Mouse (Mus musculus) kidney, adult 2 months (tissue): ENCODE results near the gene Polr3k. TPM values are rescaled to one million over a fixed set of nuclear protein-coding genes. Genes with fewer than 3 reads are reported as not detected.

Experiments used
- DNase-seq: peaks from one replicate; pipeline ENCODE4 v3.0.0; 2021
- H3K27ac ChIP-seq: fragments of 200-500 bp; 2 replicates; pipeline ENCODE4 v1.5.1; 2012; ENCODE audit warnings: low read depth, low read length, control low read depth, inconsistent platforms; ENCODE audit not compliant: insufficient read depth
- H3K27me3 ChIP-seq: fragments of 200-500 bp; replicated peaks from 2 replicates; pipeline ENCODE4 v1.6.1; 2012; ENCODE audit warnings: mild to moderate bottlenecking, moderate library complexity, low read length, inconsistent platforms; ENCODE audit not compliant: control insufficient read depth, insufficient read depth
- H3K36me3 ChIP-seq: fragments of 200-500 bp; 2 replicates; pipeline ENCODE4 v1.6.1; 2012; ENCODE audit warnings: mild to moderate bottlenecking, moderate library complexity, low read length, inconsistent platforms; ENCODE audit not compliant: control insufficient read depth, insufficient read depth
- H3K4me1 ChIP-seq: fragments of 200-500 bp; 2 replicates; pipeline ENCODE4 v1.6.1; 2011; ENCODE audit warnings: low read length; ENCODE audit not compliant: control insufficient read depth, insufficient read depth
- H3K4me3 ChIP-seq: fragments of 200-500 bp; 2 replicates; pipeline ENCODE4 v1.5.1; 2011; ENCODE audit warnings: mild to moderate bottlenecking, low read depth, low read length, control low read depth; ENCODE audit not compliant: insufficient read depth
- CTCF ChIP-seq: fragments of 200-500 bp; conservative IDR thresholded peaks from 2 replicates; pipeline ENCODE4 v1.5.1; 2011; ENCODE audit warnings: low read depth, mild to moderate bottlenecking, control low read depth, low read length, moderate library complexity, mixed read lengths; ENCODE audit not compliant: insufficient read depth, insufficient read length
- POLR2A ChIP-seq: fragments of 200-500 bp; IDR thresholded peaks from one replicate; pipeline ENCODE4 v1.6.1; 2011; ENCODE audit warnings: low read depth, low read length, control low read depth
- WGBS: fragments of 180-500 bp; shearing (Covaris S2); methylation state at CpG from one replicate; pipeline ENCODE4 v1.1.7; 2018; 5-methylcytosine and 5-hydroxymethylcytosine counted together
- polyA plus RNA-seq: library from polyadenylated mRNA; depleted of rRNA; stranded (reverse); fragments of >200 nt; gene quantifications from 2 replicates; pipeline ENCODE4 v1.2.3, GENCODE M21; 2012; rRNA removed

Polr3k gene
- polyA plus RNA-seq, 1 experiment: 4.5 TPM

GRCm38 (mm10) chr2:181866931-181867330, 2.8 kb downstream of the Polr3k start:
- 45% methylated on average over 5 of the region's 5 CpGs for WGBS

GRCm38 (mm10) chr2:181871039-181871438, 6.9 kb downstream of the Polr3k start:
- no peak for DNase-seq
- Histone ChIP-seq H3K4me3 (no peak overlapping the region), H3K4me1 (no peaks in the 10 kb centered on the region), H3K27ac (no peak overlapping the region), H3K27me3 (no peaks in the 10 kb centered on the region), H3K36me3 (no peaks in the 10 kb centered on the region)
- TF ChIP-seq CTCF (no peak), POLR2A (no peak)
- WGBS: 96% methylated on average over 2 of the region's 2 CpGs

More at GRCm38 (mm10) chr2:181866931-181867330, 2.8 kb downstream of the Polr3k start:
- no peak overlapping the region for H3K4me3 ChIP-seq
- peak; percentile 77 for DNase-seq
- no peak for TF ChIP-seq POLR2A
- TF ChIP-seq CTCF: peak; percentile 39
- H3K27ac ChIP-seq: no peak overlapping the region
- H3K27me3 ChIP-seq: no peaks in the 10 kb centered on the region
- H3K36me3 ChIP-seq: no peaks in the 10 kb centered on the region
- no peaks in the 10 kb centered on the region; the same call in 1 of the 2 replicates for H3K4me1 ChIP-seq

GRCm38 (mm10) chr2:181878903-181879302, 14.8 kb downstream of the Polr3k start:
- no peaks in the 10 kb centered on the region for H3K36me3 ChIP-seq
- H3K4me1 ChIP-seq: no peaks in the 10 kb centered on the region
- H3K27ac ChIP-seq: no peak overlapping the region
- TF ChIP-seq CTCF: no peak
- TF ChIP-seq POLR2A: no peak
- H3K27me3 ChIP-seq: no peaks in the 10 kb centered on the region
- DNase-seq: no peak
- no peak overlapping the region for H3K4me3 ChIP-seq
- WGBS: 73% methylated on average over 1 of the region's 1 CpGs

GRCm38 (mm10) chr2:181883022-181883749, 19.0 kb downstream of the Polr3k start:
- TF ChIP-seq CTCF (no peak), POLR2A (no peak)
- H3K4me1 ChIP-seq: no peaks in the 10 kb centered on the region
- DNase-seq: peak; percentile 28
- WGBS: 50% methylated on average over 3 of the region's 3 CpGs
- no peak overlapping the region for H3K4me3 ChIP-seq
- no peaks in the 10 kb centered on the region for H3K27me3 ChIP-seq
- H3K27ac ChIP-seq: no peak overlapping the region
- H3K36me3 ChIP-seq: no peaks in the 10 kb centered on the region

GRCm38 (mm10) chr2:181917861-181918260, 53.7 kb downstream of the Polr3k start:
- Histone ChIP-seq H3K4me1 (no peaks in the 10 kb centered on the region), H3K27ac (no peak overlapping the region), H3K36me3 (no peaks in the 10 kb centered on the region), H3K4me3 (no peak overlapping the region), H3K27me3 (no peaks in the 10 kb centered on the region)
- 47% methylated on average over 3 of the region's 3 CpGs for WGBS
- TF ChIP-seq POLR2A: no peak
- TF ChIP-seq CTCF: no peak
- no peak for DNase-seq

- WGBS: 53% methylated on average over 3 of the region's 3 CpGs
- Histone ChIP-seq H3K4me1 (no peaks in the 10 kb centered on the region), H3K4me3 (no peak overlapping the region), H3K27me3 (no peaks in the 10 kb centered on the region), H3K36me3 (no peaks in the 10 kb centered on the region), H3K27ac (no peak overlapping the region)
- peak; percentile 2 for DNase-seq
- no peak for TF ChIP-seq POLR2A
- TF ChIP-seq CTCF: no peak
Observed at GRCm38 (mm10) chr2:181918501-181918900, 54.4 kb downstream of the Polr3k start.

Other genes starting within 250 kb of the Polr3k start
- gene Gm29797, start 207.3 kb upstream of the Polr3k start, polyA plus RNA-seq: 0.11 TPM in 1 of 2 replicates, not detected in the other
- 53.9 and 59.0 TPM in 2 replicates for gene Sox18, start 192.7 kb upstream of the Polr3k start, polyA plus RNA-seq
- 19.2 and 19.5 TPM in 2 replicates for gene Tcea2, start 184.0 kb upstream of the Polr3k start, polyA plus RNA-seq
- gene Rgs19, start 170.4 kb upstream of the Polr3k start, polyA plus RNA-seq: 21.5 and 24.0 TPM in 2 replicates
- gene Lkaaear1, start 165.9 kb upstream of the Polr3k start, polyA plus RNA-seq: not detected in 2 replicates
- 0.12 and 0.27 TPM in 2 replicates for gene Oprl1, start 149.3 kb upstream of the Polr3k start, polyA plus RNA-seq
- 0.08 and 0.13 TPM in 2 replicates for gene Myt1, start 101.0 kb upstream of the Polr3k start, polyA plus RNA-seq
- 40.4 and 51.6 TPM in 2 replicates for gene Pcmtd2, start 26.5 kb upstream of the Polr3k start, polyA plus RNA-seq
- not detected in 2 replicates for gene Gm14496, start 126.8 kb downstream of the Polr3k start, polyA plus RNA-seq